Mouse (Mus musculus): ENCODE measurements around the gene Grm7. TPM values are rescaled to one million over a fixed set of nuclear protein-coding genes. Genes with fewer than 3 reads are reported as not detected.
A peak's percentile ranks its signal among the peaks of the same experiment; 100 is the strongest.

The Grm7 gene
- total RNA-seq, 2 experiments from 2014 or later = 0.04 to 0.07 TPM

GRCm38 (mm10) chr6:111510768-111511459 is 865.5 kb downstream of the Grm7 start:
- intact Hi-C loops (cut with DNase I; ENCODE audit: low total_unique reads) = no loop called here
- DNase-seq = no peak

GRCm38 (mm10) chr6:111512359-111512758 is 867.0 kb downstream of the Grm7 start:
- intact Hi-C loops (cut with DNase I; ENCODE audit: low total_unique reads) = no loop called here
- DNase-seq = no peak

DNA sequence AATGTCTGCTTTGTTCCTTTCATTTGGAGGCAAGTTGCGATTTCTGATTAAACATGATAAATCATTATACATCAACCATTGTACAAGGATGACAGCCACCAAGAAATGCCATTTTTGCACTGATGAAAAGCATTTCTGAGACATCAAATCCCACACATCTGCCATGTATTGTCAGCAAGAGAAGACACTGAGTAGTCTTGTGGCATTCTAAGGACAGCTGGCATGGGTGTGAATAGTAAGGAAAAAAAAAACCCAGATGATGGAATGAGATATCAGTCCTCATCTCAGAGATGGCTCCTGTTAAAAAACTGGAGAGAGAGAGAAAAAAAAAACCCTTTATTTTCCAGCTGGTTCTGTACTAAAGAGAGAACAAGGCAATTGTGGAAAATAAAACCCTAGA is 875.8 kb downstream of the Grm7 start:
- no peak for DNase-seq
- intact Hi-C loops (cut with DNase I; ENCODE audit: low total_unique reads) = no loop called here

DNA sequence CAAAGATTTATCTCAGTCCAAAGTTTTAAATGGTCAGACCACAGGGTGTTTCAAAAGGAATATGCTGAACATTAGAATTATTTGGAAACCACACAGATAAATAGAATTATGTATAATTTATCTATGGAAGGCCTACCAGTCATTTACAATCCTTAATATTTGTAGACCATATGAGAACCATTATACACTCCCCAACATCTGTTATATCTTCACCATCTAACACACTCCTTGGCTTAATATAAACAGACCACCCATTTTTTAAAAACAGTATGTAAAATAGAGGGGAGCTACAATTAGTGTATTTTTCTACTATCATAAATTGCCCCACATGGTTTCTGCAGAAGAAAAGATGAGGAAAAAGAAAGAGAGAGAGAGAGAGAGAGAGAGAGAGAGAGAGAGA is 876.7 kb downstream of the Grm7 start:
- intact Hi-C loops (cut with DNase I; ENCODE audit: low total_unique reads) = no loop called here

GRCm38 (mm10) chr6:111529985-111530384 is 884.6 kb downstream of the Grm7 start:
- DNase-seq = no peak
- intact Hi-C loops (cut with DNase I; ENCODE audit: low total_unique reads) = no loop called here

More for the DNA sequence above, 876.7 kb downstream of the Grm7 start:
- DNase-seq = no peak

- intact Hi-C loops (cut with DNase I; ENCODE audit: low total_unique reads) = no loop called here
- no peak for DNase-seq
These were observed 913.2 kb downstream of the Grm7 start for GRCm38 (mm10) chr6:111558588-111558987.

- intact Hi-C loops (cut with DNase I; ENCODE audit: low total_unique reads) = no loop called here
- DNase-seq = no peak
These were observed 914.1 kb downstream of the Grm7 start for GRCm38 (mm10) chr6:111559459-111559858.

DNA sequence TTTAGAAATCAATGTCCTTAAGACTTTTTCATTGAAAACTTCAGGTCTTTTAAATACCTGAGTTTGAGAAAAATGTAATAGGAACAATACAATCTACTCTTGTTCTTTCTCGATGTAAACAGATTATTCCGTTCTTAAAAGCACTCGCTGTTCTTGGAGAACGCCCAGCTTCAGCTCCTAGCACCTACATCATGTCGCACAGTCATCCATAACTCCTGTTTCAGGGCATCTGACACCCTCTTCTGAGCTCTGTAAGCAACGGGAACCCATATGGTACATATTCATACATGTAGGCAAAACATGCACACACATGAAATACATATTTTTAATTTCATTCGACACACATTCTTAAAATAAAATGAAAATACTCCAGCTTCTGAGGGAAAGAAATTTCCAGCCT is 916.0 kb downstream of the Grm7 start:
- intact Hi-C loops (cut with DNase I; ENCODE audit: low total_unique reads) = no loop called here

DNA sequence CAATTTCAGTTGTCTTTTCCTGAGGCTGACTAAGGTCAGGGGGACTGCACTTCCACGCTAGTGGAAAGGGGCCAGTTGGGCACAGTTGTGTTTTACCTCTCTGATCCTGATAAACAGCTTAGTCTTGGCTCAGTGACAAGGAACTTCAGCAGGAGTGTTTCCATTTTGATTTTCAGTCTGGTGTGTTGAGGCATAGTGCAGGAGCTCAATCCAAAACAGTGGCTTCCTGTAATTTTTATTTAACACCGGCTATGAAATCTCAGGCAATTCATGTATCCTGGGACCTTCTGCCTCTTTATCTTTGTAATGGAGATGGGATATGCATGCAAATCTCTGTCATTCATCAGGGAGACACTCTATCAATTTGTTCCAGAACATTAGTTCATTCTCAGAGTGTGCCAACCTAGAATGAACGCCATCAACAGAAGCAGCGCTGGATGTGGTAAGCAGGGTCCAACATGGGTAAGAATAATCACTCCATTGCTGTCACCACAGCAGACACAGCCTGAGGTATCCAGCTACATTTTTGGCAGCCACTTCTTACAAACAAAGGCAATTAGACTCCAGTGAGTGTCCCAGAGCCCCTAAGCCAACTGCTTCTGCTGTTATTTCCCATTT is 926.2 kb downstream of the Grm7 start:
- intact Hi-C loops (cut with DNase I; ENCODE audit: low total_unique reads) = no loop called here
- DNase-seq = no peak

More for the DNA sequence above, 916.0 kb downstream of the Grm7 start:
- DNase-seq = no peak

DNA sequence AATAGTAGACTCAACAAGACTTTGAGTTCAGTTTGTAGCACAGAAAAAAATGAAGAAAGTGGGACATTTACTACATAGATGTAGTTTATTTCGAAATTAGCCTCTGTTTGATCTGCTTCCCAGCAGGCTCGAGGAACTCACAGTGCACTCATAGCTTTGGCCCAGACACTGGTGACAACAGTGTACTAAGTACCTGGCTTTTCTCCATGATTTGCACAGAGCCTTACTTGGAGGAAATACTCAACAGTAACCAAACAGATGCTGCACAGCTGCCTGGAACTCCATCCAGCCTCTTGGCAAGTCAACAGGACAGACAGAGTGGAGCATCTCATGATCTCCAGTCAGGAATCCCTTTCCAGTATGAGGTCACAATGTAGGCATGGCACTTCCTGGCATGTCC is 939.5 kb downstream of the Grm7 start:
- DNase-seq = peak; percentile 77
- intact Hi-C loops (cut with DNase I; ENCODE audit: low total_unique reads) = no loop called here

DNA sequence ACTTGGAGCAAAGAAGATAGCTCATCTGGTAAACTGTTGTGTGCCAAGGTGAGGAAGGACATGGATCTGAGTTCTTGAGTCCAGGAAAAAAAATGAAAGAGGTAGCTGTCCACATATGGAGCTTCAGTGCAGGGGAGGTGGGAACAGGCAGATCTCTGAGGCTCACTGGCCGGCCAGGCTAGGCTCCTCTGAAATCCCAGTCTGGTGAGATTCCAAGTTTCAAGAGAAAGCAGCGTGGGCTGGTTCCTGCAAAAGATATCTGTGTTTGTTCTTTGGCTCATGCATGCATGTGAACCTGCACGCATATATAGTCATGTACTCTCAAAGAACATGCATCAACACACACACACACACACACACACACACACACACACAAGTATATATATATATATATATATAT is 942.2 kb downstream of the Grm7 start:
- intact Hi-C loops (cut with DNase I; ENCODE audit: low total_unique reads) = no loop called here
- no peak for DNase-seq

- intact Hi-C loops (cut with DNase I; ENCODE audit: low total_unique reads) = no loop called here
These were observed 956.7 kb downstream of the Grm7 start for GRCm38 (mm10) chr6:111601892-111602654.

GRCm38 (mm10) chr6:111610396-111610795 is 965.0 kb downstream of the Grm7 start:
- intact Hi-C loops (cut with DNase I; ENCODE audit: low total_unique reads) = no loop called here
- DNase-seq = no peak

More at GRCm38 (mm10) chr6:111601892-111602654, 956.7 kb downstream of the Grm7 start:
- DNase-seq = no peak

DNA sequence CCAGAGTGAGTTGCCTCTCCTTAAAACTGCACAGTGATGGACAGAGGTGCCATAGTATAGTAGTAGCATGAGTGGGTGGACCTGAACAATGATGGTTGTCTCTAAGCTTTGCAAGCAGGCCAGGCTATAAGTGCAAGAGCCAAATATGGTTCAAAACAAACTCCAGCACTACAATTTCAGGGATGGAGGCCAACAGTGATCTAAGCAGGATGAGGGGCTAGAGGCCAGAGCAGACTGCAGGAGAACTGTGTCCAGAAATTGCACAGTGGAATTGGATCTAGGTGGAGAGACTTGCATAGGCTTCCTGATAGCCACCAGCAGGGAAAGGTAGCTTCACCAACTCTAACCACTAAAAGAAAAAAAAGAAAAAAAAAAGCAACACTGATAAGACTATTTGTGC is 968.5 kb downstream of the Grm7 start:
- intact Hi-C loops (cut with DNase I; ENCODE audit: low total_unique reads) = no loop called here
- peak; percentile 5 for DNase-seq
